6 mouse cellular contexts compared by ENCODE assay signal in genomic region chr4:131677966-131678365, GRCm38 (mm10).
"Had no signal": no experiment of that assay in that cellular context is flagged by ENCODE, and none has a peak within 500 bp of the region (broad histone marks: within the 10 kb centered on the region; RNA-seq: fewer than 3 reads in every experiment).

No protein-coding gene starts in this region.

- DNase-seq: kidney, adult 2 months; kidney, postnatal 36 days; layer of hippocampus, postnatal 36 days; liver, postnatal 0 days; lung, embryonic 14.5 days; thymus, postnatal 36 days had no signal
